Mouse (Mus musculus): ENCODE results near the gene Rab3d.

GRCm38 (mm10) chr9:21951977-21952376 lies 34.0 kb upstream of the Rab3d start:
- TF ChIP-seq CTCF (IDR thresholded peaks at IDR 0.05; ENCODE audit: low read depth, low read length): peak; percentile 41; the same call in 1 of the 2 replicates
- no peak for TF ChIP-seq POLR2A (IDR thresholded peaks at IDR 0.05; ENCODE audit: extremely low read depth, insufficient read depth, low read length)

Data from liver, adult 2 months (tissue).